Mouse (Mus musculus): ENCODE measurements around the gene Tstd3. TPM values are rescaled to one million over a fixed set of nuclear protein-coding genes. Genes with fewer than 3 reads are reported as not detected.
"Not testable (repeated sequence)": the region's sequence is repeated elsewhere in the genome, so short reads cannot be mapped to it uniquely, and the experiment has no call there.

Tstd3 gene
- total RNA-seq, 2 experiments from 2014 or later = 9.1 to 13.1 TPM

GRCm38 (mm10) chr4:21755123-21755789, 11.8 kb downstream of the Tstd3 start:
- ATAC-seq (replicated peaks; ENCODE audit: poor library complexity, severe bottlenecking) = peak; percentile 93

- ATAC-seq (replicated peaks; ENCODE audit: poor library complexity, severe bottlenecking) = no peak
Observed at GRCm38 (mm10) chr4:21745723-21746122, 21.3 kb downstream of the Tstd3 start.

GRCm38 (mm10) chr4:21744142-21744541, 22.9 kb downstream of the Tstd3 start:
- not testable (repeated sequence) for ATAC-seq (replicated peaks; ENCODE audit: poor library complexity, severe bottlenecking)

- no peak for ATAC-seq (replicated peaks; ENCODE audit: poor library complexity, severe bottlenecking)
Observed at GRCm38 (mm10) chr4:21739169-21739568, 27.8 kb downstream of the Tstd3 start.

GRCm38 (mm10) chr4:21727615-21728165, 39.3 kb downstream of the Tstd3 start, which contains the start of gene Ccnc:
TSS of gene Ccnc (plus strand) at chr4:21727701.
- peak; percentile 98 for ATAC-seq (replicated peaks; ENCODE audit: poor library complexity, severe bottlenecking)

- peak; percentile 70 for ATAC-seq (replicated peaks; ENCODE audit: poor library complexity, severe bottlenecking)
Observed at GRCm38 (mm10) chr4:21726912-21727614, 39.9 kb downstream of the Tstd3 start.

GRCm38 (mm10) chr4:21722752-21723334, 44.2 kb downstream of the Tstd3 start:
- ATAC-seq (replicated peaks; ENCODE audit: poor library complexity, severe bottlenecking) = no peak

GRCm38 (mm10) chr4:21712147-21712546, 54.9 kb downstream of the Tstd3 start:
- ATAC-seq (replicated peaks; ENCODE audit: poor library complexity, severe bottlenecking) = peak; percentile 100

Other genes with a start within 250 kb of the Tstd3 start
- not detected in 2 replicates for gene Prdm13, start 81.2 kb downstream of the Tstd3 start, total RNA-seq (2014; fragmentation: Nextera tagmentation)
- gene Prdm13, start 81.2 kb downstream of the Tstd3 start, total RNA-seq (2017) = not detected in 2 replicates
- gene Ccnc, start 39.5 kb downstream of the Tstd3 start, total RNA-seq (2014; fragmentation: Nextera tagmentation) = 22.2 and 31.3 TPM in 2 replicates
- 34.0 and 41.4 TPM in 2 replicates for gene Ccnc, start 39.5 kb downstream of the Tstd3 start, total RNA-seq (2017)
- 15.3 and 29.5 TPM in 2 replicates for gene Usp45, start 56 bp downstream of the Tstd3 start, total RNA-seq (2014; fragmentation: Nextera tagmentation)
- gene Usp45, start 56 bp downstream of the Tstd3 start, total RNA-seq (2017) = 12.0 and 14.4 TPM in 2 replicates
- gene Pnisr, start 80.4 kb upstream of the Tstd3 start, total RNA-seq (2014; fragmentation: Nextera tagmentation) = 144 and 186 TPM in 2 replicates
- 71.7 and 113 TPM in 2 replicates for gene Pnisr, start 80.4 kb upstream of the Tstd3 start, total RNA-seq (2017)
- gene Coq3, start 112.5 kb upstream of the Tstd3 start, total RNA-seq (2014; fragmentation: Nextera tagmentation) = 5.9 and 9.6 TPM in 2 replicates
- gene Coq3, start 112.5 kb upstream of the Tstd3 start, total RNA-seq (2017) = 9.0 and 20.3 TPM in 2 replicates
- gene Faxc, start 164.1 kb upstream of the Tstd3 start, total RNA-seq (2014; fragmentation: Nextera tagmentation) = not detected in 2 replicates
- gene Faxc, start 164.1 kb upstream of the Tstd3 start, total RNA-seq (2017) = not detected in 2 replicates

Measured in granulocyte monocyte progenitor cell, adult 5-6 weeks (primary cell).